Mouse (Mus musculus): ENCODE data around the gene Palm3.

Palm3 gene

GRCm38 (mm10) chr8:84025863-84026262 lies 4.6 kb downstream of the Palm3 start:
- peak; percentile 62 for DNase-seq

GRCm38 (mm10) chr8:84027449-84027848 lies 6.2 kb downstream of the Palm3 start:
- peak; percentile 47 for DNase-seq

- DNase-seq, result no peak
These were observed 8.0 kb downstream of the Palm3 start for GRCm38 (mm10) chr8:84029272-84029671.

- DNase-seq, result no peak
These were observed 11.5 kb downstream of the Palm3 start for GRCm38 (mm10) chr8:84032777-84033176.

DNA sequence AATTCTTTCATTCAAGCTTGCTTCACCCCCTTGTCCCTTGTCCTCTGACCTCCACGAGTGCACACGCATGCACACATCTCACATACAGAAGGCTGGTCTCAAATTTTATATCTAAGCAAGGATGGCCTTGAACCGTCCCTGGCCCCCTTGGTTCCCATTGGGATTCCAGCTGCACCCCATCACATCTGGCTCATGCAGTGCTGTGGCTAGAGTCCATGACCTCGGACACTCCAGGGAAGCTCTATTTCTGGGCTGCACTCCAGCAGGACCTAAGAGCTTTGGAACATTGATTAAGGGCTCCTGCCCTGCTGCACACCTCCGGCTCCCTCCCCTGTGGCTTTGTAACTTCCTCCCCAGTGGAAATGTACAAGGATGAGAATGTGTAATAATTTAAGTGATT lies 16.7 kb downstream of the Palm3 start:
- no peak for DNase-seq

GRCm38 (mm10) chr8:84039050-84039449 lies 17.8 kb downstream of the Palm3 start:
- peak; percentile 85 for DNase-seq

- peak; percentile 84 for DNase-seq
These were observed 21.0 kb downstream of the Palm3 start, which contains the start of gene Il27ra for GRCm38 (mm10) chr8:84042066-84042947. Gene Il27ra (minus strand): TSS chr8:84042589.

DNA sequence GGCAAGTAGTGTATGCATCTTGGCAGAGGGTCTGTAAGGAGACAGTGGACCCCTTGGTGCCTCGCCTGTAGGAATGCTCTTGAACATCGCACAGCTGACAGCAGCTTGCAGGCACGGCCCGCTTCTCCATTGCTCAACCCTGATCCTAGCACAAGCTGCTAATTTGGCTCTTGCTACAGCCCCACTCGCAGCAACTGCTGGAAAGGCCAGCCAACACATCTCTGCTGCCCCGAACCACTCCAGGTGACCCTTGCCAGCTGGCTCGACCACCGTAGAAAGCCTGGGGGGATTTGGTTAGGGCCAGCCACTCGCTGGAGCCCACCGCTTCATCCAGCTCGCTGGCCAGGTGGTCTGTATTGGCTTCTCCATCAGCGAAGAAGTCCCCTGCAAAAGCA lies 21.7 kb downstream of the Palm3 start:
- DNase-seq, result peak; percentile 52

DNA sequence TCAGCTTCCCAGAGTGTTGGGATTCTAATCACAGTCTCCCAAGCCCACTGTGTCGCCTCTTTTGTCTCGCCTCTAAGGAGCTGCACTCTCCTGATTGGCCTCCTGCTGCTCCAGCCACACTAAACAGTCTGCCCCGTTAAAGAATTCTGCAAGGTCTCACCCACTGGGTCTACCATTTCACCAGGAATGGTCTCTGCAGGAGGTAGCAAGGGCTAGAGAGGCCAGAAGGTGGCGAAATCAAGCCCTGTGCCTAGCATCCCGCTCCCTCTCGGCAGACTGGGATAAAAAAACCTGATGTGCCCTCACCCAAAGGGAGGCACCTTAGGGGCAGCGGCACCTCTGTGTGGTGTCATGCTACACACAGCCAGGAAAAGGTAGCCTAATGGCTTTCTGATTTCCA lies 22.8 kb downstream of the Palm3 start:
- DNase-seq, result no peak

- DNase-seq, result no peak
These were observed 23.6 kb downstream of the Palm3 start, which contains the start of gene Rln3 for GRCm38 (mm10) chr8:84044900-84045299. Gene Rln3 (minus strand): TSS chr8:84045000.

DNA sequence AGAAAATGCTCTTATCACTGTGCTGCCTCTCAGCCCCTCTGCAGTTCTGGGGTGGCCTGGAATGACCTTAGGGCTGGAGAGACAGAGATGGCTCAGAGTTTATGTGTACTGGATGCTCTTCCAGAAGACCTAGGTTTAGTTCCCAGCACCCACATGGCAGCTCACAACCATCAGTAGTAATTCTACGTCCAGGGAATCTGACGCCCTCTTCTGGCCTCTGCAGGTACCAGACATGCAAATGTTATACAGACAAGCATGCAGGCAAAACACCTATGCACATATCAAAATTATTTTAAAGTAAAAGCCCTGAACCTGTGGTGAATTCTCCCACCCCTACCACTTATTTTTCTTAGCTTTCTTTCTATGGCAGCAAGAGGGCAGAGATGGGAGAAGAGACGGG lies 25.2 kb downstream of the Palm3 start:
- no peak for DNase-seq

DNA sequence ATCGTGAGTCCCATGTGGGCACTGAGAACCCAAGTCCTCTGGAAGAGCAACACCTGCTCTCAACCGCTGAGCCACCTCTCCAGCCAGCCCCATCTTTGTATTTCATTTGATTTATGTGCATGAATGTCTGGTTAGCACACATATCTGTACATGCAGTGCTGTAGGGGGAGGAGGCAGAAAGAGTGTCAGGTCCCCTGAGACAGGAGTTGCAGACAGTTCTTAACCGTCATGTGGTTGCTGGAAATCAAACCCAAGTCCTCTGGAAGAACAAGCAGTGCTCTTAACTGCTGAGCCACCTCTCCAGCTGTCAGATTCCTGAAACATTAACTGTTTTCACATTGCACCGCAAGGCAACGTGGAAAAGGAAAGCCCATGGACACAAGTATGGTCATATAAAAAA lies 26.9 kb downstream of the Palm3 start:
- DNase-seq, result no peak

DNA sequence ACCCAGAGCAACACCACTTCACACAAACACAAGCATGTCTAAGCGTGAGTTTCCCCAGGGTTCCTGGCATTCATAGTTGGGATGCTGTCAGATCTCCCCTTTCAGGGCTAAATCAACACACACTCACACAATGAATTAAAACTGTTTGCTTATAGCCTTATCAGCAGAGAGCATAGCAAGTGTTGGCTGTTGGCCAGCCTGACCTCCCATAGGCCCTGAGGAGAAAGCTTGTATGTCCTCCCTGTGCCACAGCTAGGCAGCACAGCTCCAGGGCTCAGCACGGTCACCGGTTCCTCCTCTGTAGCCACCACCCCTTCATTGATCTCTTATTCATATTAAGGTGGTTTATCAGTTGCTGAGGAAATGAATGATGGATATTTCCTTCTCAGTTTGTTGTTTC lies 31.5 kb downstream of the Palm3 start:
- no peak for DNase-seq

DNA sequence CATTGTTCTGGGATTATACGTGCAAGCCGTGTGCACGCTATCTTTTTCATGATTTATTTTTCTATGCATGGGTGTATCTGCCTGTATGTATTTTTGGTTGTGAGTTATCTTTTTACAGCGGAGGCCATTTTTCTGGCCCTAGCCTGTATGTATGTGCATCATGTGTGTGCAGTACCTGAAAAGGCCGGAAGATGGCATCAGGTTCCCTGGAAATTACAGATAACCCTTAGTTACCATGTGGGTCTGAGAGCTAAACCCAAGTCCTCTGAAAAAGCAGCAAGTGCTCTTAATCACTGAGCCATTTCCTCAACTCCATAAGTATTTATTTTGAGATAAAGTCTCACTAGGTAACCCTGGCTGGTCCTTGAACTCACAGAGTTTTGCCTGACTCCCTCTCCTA lies 32.0 kb downstream of the Palm3 start:
- no peak for DNase-seq

DNA sequence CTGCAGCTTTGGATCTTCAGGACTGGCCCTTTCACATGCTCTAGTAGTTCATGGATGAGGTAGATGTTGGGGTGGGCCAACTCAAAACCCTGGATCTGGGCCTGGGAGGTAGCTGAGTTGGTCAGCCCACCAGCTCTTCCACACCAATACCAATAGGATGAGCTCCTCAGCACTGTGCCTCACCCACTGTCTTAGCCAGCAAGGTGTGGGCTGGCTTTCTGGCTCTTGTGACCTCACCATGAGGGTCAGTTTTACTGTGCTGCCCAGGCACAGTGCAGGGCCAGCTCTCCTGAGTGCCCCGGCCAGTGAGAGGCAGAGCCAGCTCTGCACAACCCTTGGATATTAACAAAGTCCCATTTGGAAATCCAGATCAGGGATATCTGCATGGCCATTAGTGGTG lies 36.6 kb downstream of the Palm3 start:
- no peak for DNase-seq

DNA sequence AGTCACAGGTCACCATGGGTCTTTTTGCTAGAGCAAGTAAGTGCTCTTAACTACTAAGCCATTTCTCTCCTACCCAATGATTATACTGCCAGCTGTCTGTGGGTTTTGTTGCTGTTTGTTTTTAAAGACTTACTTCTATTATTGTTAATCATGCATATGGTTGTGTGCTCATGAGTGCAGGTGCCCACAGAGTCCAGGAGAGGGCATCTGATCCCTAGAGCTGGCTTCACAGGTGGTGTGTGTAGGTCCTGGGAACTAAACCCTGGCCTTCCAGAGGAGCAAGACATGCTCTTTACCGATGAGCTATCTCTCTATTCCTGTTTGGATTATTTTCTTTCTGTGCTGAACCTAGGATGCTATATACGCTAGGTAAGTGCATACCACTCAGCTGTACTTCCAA lies 38.0 kb downstream of the Palm3 start:
- no peak for DNase-seq

- no peak for DNase-seq
These were observed 39.0 kb downstream of the Palm3 start for GRCm38 (mm10) chr8:84060245-84060644.

DNA sequence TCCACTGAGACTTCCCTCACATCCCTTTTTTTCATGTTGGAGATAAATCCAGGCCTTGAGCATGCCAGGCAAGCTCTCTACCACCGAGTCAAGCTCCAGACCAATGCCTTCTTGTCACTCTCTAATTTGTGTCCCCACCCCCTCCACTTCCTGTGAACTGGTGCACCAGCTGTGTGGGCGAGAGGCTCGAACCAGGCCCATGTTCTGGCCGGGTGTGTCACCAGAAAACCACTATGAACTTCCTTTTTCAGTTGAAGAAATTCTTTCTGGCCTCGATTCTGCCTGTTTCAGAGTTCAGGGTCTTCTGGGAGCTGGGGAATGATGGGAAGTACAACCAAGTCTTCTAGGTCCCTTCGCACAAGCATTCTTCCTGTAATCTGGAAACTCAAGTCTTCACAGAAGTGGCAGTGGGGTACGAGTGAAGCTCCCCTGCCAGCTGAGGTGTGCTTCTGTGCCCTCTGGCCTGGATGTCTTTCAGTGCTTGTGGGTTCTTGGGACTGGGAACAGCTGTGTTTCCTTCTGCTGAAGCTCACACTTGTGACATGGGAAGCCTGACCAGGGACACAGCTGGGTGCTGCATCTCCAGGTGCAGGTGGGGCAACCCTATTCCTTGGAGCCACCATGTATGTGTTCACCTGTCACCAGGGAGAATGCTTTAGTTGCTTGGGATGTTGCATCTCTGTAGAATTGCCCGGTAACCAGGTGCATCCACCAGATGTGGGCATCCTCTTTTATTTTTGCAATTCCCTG lies 42.8 kb downstream of the Palm3 start:
- DNase-seq, result peak; percentile 49

DNA sequence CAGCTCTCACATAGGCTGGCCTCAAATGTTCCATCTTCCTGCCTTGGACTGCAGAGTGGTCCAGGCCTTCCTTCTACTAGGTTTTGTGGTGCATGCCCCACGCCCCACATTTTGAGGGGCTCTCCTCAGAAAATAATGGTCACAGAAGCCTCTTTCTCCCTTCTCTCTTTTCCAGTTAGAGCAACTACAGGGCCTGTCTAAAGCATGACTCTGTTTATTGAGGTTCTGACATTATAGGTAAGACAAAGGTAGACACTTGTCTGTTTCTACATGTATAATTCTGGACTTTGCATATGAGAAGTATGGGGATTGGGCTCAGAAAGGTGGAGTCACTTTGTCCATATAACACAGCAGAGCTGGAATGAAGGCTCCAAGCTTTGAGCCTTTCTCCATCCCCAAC lies 43.8 kb downstream of the Palm3 start, which contains the start of gene Gm10643:
Gene Gm10643, minus strand, starts transcription at position 101 of the 400 bp plus-strand sequence.
- no peak for DNase-seq

DNA sequence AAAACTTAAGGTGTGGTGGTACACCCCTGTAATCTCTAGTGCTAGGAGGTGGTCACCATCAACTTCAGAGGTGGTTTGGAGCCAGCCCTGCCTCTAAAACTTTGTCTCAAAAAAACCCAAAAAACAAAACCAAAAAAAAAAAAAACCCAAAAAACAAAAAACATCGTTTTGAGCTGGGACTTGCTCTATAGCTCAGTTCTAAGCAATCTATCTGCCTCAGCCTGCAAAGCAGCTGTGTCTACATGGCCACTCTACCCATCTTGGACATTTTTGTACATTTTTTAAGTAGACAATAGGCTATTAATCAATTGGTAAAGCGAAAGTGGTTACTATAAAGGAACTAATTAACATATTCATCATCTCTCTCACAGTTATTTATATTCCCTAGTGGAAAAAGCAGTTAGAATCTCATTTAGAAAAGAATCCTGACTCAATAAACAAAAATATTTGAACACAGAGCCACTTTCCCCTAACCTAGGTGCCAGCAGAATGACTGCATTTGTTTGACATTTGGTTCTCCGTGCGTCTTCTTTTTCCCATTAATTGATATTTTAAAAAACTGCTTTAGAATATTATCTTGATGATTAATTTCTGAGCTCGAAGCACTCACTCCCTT lies 44.3 kb downstream of the Palm3 start:
- no peak for DNase-seq

- peak; percentile 100 for DNase-seq
These were observed 45.1 kb downstream of the Palm3 start, which contains the start of gene Rfx1 for GRCm38 (mm10) chr8:84066291-84066930. Gene Rfx1 (plus strand): TSS chr8:84066834.

- peak; percentile 96 for DNase-seq
These were observed 45.8 kb downstream of the Palm3 start for GRCm38 (mm10) chr8:84067047-84067573.

DNA sequence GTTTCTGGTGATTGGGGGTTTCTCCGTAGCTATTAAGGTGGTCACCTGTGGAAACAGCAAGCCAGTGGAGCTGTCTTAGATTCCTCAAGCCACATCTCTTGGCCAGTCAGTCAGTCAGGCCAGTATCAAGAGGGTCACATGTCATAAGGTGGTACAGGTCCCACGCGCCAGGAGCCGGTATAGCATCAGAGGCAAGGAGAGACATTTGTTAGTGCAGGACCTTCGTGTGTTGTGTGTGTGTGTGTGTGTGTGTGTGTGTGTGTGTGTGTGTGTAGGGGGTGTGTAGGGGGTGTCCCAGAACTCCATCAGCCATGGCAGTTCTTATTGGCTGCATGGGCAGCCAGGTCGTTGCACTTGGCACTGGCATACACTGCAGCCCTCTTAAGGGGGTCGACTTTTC lies 46.6 kb downstream of the Palm3 start:
- DNase-seq, result no peak
